Mouse (Mus musculus): ENCODE data around the gene Timmdc1. TPM values are rescaled to one million over a fixed set of nuclear protein-coding genes. Genes with fewer than 3 reads are reported as not detected.
"Not testable (repeated sequence)": the region's sequence is repeated elsewhere in the genome, so short reads cannot be mapped to it uniquely, and the experiment has no call there.

Gene Timmdc1
- total RNA-seq, 2 experiments from 2014 or later: 29.1 to 29.5 TPM

DNA sequence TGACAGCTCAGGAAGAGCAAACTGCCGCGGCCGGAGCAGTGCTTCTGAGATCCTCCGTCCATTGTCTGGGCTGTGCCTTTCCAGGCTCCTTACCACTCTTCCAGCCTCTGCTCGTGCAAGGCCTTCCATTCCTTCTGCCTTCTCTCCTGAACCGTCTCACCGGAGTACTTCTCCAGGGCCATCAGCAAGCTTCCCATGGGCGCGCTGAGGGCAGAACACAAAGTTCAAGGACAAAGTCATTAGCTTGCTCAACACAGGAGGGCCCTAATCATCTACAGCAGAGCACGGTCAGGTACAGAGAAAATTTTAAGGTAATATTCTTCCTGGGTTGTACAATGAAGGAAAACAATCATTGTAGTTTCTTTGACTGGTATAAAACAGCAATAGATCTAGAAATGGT is 20.0 kb downstream of the Timmdc1 start:
- DNase-seq (ENCODE audit: low spot score in 2 of 2): no peak

DNA sequence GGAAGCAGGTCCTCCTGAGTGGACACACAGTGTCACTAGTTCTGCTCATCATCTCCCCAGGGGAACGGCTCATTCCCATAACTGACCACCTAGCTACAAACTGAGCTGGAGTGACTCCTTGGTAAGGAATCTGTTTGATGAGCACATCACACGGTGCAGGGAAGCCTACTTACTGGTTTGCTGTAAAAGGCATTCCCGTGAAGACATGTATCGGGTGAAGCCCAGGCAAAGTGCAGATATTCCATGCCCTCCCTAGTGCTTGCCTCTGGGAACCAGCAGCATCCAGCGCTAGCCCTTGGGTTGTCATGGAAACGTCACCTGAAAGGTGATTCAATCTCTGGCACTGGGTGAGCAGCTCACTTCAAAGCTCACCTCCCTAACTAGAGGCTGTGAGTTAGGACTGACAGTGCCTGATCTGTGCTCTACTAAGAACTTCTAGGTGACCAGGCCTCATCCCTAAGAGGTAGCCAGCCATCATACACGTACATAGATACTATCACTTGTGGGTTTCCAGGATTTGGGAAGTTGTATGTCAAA is 25.8 kb downstream of the Timmdc1 start:
- DNase-seq (ENCODE audit: low spot score in 2 of 2): no peak

DNA sequence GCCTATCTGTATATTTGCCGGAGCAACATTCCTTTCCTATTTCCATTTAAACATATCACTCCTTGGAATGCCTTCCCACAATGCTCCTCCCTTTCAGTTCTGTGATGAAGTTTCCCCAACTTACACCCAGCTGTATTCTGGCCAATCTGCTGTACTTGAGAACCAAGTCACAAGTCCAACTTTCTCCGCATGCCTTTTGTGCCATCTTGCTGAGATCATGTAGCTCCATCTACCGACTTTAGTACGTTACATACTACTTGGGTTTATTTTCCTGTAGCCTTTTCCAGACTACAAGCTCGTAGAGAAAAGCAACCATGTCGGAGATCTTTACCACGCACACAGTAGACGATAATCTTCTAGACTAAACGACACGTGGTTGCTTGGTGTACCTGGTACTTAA is 28.6 kb downstream of the Timmdc1 start:
- no peak for DNase-seq (ENCODE audit: low spot score in 2 of 2)

DNA sequence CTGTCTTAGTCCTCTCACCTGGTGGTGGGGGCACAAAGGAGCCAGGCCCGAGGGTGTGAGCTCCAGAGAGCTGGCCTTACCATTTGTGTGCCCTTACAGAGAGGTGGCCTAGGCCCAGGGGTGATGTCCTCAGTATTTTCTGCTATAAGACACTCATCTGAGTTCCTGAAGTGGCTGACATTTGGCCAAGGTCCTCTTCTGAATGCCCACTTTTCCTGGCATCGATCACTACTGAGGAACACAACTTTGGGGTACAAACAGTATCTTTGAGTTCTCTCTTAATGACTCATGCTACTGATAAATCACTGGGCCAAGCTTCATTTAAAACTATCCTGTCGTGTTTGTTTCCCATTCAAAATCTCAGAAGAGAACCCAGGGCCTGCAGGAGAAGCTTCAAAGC is 29.9 kb downstream of the Timmdc1 start:
- DNase-seq (ENCODE audit: low spot score in 2 of 2): no peak

DNA sequence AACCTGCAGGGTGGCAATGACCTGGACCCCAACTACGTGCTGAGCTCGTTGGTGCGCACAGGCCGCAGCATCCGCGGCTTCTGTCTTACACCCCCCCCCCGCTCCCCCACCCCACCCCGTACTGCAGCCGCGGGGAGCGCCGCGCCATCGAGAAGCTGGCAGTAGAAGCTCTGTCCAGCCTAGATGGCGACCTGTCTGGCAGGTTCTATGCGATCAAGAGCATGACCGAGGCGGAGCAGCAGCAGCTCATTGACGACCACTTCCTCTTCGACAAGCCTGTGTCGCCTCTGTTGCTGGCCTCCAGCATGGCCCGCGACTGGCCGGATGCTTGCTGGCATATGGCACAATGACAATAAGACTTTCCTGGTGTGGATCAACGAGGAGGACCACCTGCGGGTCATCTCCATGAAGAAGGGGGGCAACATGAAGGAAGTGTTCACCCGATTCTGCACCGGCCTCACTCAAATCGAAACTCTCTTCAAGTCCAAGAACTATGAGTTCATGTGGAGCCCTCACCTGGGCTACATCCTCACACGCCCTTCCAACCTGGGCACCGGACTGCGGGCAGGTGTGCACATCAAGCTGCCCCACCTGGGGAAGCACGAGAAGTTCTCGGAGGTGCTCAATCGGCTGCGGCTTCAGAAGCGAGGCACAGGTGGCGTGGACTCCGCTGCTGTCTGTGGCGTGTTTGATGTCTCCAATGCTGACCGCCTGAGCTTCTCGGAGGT is 38.7 kb downstream of the Timmdc1 start:
- DNase-seq (ENCODE audit: low spot score in 2 of 2): no peak

DNA sequence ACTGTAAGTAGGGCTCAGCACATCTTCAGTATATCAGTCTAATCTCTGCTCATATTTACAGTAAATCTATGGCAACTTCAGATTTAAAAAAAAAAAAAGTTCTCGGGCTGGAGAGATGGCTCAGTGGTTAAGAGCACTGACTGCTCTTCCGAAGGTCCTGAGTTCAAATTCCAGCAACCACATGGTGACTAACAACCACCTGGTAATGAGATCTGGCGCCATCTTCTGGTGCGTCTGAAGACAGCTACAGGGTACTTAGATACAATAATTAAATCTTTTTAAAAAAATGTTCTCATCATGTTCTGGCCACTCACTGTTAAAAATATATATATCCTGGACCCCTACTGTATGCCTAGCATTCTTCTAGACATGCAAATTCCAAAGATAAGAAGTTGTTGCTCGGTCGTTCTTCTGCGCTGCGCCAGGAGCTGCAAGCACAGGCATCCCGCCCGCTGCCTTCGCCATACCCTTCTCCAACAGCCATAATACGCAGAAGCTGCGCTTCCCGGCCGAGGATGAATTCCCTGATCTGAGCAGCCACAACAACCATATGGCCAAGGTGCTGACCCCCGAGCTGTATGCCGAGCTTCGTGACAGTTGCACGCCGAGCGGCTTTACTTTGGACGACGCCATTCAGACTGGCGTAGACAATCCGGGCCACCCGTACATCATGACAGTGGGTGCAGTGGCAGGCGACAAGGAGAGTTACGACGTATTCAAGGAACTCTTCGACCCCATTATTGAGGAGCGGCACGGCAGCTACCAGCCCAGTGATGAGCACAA is 39.5 kb downstream of the Timmdc1 start:
- DNase-seq (ENCODE audit: low spot score in 2 of 2): no peak

DNA sequence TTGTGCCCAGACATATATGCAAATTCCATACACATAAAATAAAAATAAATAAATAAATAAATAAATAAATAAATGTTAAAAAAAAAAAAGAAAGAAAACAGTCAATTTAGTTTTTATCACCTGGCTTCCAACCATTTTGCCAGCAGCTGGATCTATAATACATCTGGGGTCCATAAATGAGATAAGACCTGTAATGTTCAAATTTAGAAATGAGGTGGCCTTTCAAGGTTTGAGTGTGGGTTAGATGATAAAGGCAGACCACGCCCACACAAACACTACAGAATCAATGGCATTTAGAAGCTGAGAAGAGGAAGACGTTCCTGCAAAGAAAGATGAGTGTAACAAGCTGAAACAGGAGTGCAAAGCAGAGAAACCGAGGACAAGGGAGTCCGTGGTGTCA is 41.1 kb downstream of the Timmdc1 start:
- DNase-seq (ENCODE audit: low spot score in 2 of 2): no peak

DNA sequence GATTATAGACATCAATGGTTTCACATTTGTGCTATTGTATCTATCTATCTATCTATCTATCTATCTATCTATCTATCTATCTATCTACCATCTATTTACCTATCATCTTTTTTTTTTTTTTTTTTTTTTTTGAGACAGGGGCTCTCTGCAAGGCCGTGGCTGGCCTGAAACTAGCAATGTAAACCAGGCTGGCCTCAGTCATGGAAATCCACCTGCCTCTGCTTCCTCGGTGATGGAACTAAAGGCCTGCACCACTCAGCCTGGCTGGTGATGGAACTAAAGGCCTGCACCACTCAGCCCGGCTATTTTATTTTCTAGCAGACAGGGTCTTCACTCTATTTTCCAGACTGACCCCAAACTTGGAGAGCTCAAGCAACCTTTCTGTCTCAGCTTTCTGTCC is 44.2 kb downstream of the Timmdc1 start:
- DNase-seq (ENCODE audit: low spot score in 2 of 2): no peak

DNA sequence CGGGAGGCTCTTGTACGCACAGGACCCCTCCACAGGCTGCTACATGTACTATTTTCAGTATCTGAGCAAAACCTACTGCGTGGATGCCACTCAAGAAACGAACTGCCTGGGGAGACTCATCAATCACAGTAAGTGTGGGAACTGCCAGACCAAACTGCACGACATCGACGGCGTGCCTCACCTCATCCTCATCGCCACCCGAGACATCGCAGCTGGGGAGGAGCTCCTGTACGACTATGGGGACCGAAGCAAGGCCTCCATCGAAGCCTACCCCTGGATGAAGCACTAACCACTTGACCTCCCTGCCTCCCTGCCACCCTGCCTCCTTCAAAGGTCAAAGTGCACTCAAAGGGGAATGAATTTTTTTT is 45.2 kb downstream of the Timmdc1 start:
- not testable (repeated sequence) for DNase-seq (ENCODE audit: low spot score in 2 of 2)

DNA sequence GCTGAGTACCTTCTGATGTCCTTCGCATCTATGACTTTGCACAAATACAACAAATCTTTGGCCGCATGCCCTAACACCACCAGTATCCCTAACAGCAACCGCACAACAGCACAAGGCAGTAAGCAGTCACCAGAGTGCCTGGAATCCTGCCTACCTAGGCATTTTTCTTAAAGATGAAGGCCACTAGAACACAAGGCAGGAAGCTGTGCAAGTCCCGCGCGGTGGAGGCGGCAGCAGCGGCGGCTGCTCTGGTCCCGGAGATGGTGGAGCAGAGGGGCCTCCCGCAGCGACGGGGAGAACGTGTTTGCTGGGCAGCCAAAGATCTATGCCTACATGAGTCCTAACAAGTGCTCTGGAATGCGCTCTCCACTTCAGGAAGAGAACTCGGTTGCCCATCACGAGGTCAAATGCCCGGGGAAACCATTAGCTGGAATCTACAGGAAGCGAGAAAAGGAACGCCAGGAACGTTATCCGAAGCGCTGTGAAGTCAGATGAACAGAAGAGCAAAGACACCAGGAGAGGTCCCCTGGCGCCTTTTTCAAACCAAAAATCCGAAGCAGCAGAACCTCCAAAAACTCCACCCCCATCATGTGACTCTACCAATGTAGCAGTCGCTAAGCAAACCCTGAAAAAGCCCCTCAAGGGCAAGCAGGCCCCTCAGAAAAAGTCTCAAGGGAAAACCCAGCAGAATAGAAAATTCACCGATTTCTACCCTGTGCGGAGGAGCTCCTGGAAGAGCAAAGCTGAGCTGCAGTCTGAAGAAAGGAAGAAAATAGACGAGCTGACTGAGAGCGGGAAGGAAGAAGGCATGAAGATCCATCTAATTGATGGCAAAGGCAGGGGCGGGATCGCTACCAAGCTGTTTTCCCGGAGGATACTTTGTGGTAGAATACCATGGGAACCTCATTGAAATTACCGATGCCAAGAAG is 45.9 kb downstream of the Timmdc1 start:
- peak; percentile 11 to 37 for DNase-seq (ENCODE audit: low spot score in 2 of 2)

DNA sequence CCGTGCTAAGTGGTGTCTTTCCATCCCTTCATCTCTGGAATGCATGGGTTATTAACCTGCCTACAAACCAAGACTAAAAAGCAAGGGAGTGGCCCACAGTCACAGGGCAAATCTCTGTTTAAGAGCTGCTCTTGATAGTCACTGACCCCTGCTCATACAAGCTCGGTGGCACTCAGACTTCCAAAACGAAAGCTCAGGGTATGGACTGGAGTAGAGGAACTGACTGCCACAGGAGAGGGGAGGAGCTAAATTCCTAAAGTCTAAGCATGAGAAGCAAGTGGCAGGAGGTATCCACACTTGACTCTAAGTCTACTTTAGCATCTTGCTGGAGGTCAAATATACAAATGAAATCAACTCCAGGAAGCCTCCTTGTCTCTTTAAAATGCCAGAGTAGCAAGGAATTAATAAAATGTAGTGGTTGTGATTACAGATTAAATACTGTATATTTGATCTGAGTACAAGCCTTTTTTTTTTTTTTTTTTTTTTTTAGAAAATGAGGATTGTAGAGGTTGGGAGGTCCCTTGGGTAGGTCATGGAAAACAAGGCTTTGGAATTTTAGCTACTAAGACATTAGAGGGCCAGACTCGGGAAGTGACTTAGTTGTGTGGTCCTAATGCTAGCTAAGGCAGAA is 46.7 kb downstream of the Timmdc1 start:
- DNase-seq (ENCODE audit: low spot score in 2 of 2): no peak

DNA sequence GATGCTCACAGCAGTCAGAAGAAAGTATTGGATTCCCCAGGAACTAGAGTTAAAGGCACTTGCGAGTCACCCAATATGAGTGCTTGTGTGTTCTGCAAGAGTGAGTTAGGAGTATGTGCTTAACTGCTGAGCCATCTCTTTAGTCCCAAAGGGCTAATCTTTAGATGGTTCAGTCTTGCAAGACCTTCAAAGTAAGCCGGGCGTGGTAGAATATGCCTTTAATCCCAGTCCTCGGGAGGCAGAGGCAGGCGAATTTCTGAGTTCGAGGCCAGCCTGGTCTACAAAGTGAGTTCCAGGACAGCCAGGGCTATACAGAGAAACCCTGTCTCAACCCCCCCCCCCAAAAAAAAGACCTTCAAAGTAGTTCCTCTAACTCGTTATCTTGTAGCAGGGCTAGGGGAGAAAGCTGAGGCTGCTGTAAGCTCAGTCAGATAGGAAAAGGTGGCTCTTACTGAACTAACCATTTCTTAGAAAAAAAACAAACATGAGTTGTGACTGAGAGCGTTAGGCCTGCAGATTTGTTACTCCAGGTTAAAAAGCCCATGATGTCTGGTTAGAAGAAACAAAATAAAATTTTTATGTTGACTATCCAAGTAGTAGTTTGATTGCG is 47.7 kb downstream of the Timmdc1 start:
- no peak for DNase-seq (ENCODE audit: low spot score in 2 of 2)

DNA sequence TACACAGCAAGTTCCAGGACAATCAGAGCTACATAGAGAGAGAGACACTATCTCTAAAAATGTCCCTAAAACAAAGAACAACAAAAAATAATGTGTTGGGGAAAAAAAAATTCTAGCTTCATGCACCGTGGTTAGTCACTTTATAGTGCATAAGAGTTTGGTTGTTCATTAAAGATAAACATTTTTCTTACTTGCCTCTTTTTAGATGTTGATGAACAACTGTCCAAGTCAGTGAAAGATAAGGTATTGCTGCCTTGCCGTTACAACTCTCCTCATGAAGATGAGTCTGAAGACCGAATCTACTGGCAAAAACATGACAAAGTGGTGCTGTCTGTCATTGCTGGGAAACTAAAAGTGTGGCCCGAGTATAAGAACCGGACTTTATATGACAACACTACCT is 48.8 kb downstream of the Timmdc1 start:
- DNase-seq (ENCODE audit: low spot score in 2 of 2): no peak

DNA sequence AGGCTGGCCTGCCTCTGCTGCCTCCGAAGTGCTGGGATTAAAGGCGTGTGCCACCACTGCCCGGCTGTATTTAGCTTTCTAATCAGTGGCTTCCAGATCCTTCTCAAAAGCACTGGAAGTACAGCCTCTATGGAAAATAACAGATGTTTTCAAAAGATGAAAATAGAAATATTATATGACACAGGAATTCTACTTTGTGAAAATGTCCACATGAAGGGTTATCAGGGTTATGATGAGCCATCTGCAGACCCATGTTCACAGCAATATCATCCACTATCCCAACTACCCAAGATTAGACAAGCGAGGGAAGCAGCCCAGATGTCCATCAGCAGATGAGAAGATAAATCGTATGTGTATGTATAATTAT is 50.0 kb downstream of the Timmdc1 start:
- DNase-seq (ENCODE audit: low spot score in 2 of 2): no peak

DNA sequence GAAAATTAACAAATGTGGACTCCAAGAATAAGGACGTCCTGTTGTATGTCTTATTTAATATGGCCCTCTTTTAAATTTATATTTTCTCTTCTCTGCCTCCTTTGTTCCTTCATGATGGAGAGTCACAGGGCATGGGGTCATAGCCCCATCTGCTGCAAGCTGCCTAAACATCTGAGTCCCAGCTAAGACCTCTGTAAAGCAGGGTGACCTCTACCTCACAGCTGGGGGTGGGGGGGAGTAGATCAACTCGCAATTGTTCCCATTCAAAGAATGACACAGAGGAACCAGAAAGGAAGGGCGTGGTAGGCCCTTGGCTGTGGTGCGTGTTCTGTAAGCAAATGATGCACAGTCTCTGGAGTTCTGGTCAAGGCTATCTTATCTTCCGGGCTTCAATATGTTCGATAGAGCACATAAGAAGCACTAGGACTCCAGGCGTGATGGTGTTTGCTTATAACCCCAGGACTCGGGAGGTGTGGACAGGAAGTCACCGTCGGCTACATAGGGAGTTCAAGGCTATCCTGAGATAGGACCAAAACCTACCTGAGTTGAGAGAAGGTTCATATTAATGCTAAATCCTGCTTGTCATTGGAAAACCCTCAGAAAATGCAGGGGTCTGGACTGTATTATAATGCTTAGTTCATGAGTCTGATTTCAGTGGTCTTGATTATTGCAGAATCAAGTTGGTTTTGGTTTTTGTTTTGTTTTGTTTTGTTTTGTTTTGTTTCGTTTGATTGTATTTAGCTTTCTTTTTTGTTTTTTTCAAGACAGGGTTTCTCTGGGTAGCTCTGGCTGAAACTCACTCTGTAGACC is 50.6 kb downstream of the Timmdc1 start:
- no peak for DNase-seq (ENCODE audit: low spot score in 2 of 2)

DNA sequence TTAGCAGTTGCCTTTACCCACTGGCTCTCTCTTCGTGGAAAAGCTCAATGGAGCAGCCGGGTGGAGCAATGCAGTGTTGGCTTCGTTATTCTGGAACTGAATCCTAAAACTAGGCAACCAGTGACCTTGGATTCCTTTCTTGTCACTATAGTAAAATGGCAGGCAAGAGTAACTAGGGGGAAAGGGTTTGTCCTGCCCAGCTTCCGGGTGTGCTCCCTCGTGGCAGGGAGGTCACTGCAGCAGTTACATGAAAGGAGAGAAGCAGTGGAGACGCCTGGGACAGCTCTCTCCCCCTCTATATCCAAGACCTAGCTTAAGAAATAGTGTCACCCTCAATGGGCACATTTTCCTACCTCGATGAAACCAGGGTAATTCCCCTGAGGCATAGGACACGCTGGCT is 53.0 kb downstream of the Timmdc1 start:
- no peak for DNase-seq (ENCODE audit: low spot score in 2 of 2)

DNA sequence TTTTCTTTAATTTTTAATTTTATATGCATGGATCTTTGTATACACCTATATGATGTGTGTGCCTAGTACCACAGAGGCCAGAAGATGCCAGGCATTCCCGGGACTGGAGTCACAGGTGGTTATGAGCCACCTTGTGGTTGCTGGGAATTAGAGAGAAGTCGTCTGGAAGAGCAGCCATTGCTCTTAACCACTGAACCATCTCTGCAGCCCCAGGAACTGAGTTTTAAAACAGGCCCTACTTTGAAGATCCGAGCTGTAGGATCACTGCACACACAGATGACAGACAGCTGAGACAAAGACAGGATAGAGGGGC is 53.8 kb downstream of the Timmdc1 start:
- DNase-seq (ENCODE audit: low spot score in 2 of 2): no peak

DNA sequence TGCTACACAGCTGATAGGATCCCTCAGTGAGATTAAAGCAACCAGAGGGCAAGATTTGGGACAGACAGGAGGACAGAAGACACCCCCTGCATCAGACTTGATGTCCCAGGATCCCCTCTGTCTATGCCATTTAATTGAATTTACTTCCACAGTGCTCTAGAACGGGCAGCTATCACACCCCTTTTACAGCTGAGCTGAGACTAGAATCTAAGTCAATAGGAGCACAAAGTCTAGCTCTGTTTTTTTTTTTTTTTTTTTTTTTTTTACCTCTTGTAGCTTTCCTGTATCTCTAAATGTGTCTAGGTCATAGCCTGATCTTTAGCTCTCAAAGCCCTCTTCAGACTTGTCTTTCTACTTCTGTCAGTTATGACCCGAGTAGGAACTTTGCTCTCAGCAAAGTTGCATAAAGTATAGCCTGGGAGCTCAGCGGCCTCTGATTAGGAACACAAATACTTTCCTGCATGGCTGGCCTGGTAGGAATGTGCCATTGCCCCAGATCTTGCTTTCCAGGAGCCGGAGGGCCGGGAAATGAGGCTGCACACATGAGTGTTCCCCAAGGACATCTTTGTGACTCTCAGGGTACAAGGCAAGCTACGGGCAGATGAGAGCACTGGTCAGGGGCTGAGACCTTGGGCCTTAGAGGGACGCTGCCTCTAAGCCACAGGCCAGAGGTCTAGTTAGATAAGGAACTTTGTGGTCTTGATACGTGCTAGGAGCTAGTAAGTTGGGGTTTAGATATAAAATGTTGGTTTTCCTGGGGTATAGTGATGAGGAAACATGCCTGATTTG is 54.4 kb downstream of the Timmdc1 start:
- DNase-seq (ENCODE audit: low spot score in 2 of 2): no peak

All from layer of hippocampus, adult 18-20 months (tissue).